Mouse (Mus musculus) heart, adult 10 weeks (tissue): Measurements from ENCODE around the gene Lrig1. TPM values are rescaled to one million over a fixed set of nuclear protein-coding genes. Genes with fewer than 3 reads are reported as not detected.

ENCODE experiments used
- polyA plus RNA-seq: library from polyadenylated mRNA; stranded (reverse); fragments of 350-450 nt; fragmentation: Illumina TruSeq; extraction: RNeasy Lipid Tissue Mini Kit (QIAGEN cat#74804); gene quantifications from one replicate; pipeline ENCODE4 v1.2.3, GENCODE M21; 2014; ENCODE audit warnings: low read depth, low replicate concordance

The Lrig1 gene
- polyA plus RNA-seq: 25.3 TPM

DNA sequence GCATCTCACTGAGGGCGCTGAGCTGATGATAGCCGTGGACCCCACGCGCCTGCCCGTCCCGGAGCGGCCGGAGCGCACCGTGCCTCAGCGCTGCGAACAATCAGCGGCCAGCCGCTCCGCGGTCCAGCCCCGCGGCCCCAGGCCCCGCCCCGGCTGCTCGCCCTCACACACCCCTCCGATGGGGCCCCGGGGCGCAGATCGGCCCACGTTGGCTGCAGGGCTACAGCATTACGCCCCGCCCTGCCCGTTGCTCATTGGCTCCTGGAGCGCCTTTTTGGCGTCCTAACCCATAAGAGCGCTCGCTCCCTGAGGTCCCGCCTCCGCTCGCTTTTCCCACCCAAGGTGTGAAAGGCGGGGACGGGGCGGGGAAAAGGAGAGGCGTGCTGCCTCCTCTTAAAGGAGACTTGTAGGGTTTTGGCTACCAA lies at the start of gene Lrig1:
TSS of gene Lrig1 (minus strand) at position 92 of the 425 bp plus-strand sequence.

Other genes with a start within 250 kb of the Lrig1 start
- gene Slc25a26, start 199.8 kb downstream of the Lrig1 start, polyA plus RNA-seq: 29.9 TPM